Mouse (Mus musculus) forebrain, postnatal 0 days (tissue): ENCODE results near the gene Siva1. TPM values are rescaled to one million over a fixed set of nuclear protein-coding genes. Genes with fewer than 3 reads are reported as not detected.

Experiments used
- ATAC-seq: fragments of 200-750 bp; cut with Nextera tagmentation; 2 replicates; pipeline ENCODE4 v1.8.0; 2017; ENCODE audit warnings: mild to moderate bottlenecking, moderate library complexity
- DNase-seq: peaks from one replicate; pipeline ENCODE4 v3.0.0-alpha.2; 2015
- H3K27ac ChIP-seq: fragments of 300-500 bp; sonication (generic); 2 replicates; pipeline ENCODE4 v1.5.1; 2014; ENCODE audit warnings: low read depth, mild to moderate bottlenecking, antibody characterized with exemption, low read length, moderate library complexity, mixed read lengths
- H3K27me3 ChIP-seq: fragments of 300-500 bp; sonication (generic); 2 replicates; pipeline ENCODE4 v1.6.1; 2014; ENCODE audit warnings: mild to moderate bottlenecking, low read length, mixed read lengths; ENCODE audit not compliant: insufficient read depth
- H3K36me3 ChIP-seq: fragments of 300-500 bp; sonication (generic); 2 replicates; pipeline ENCODE4 v1.6.1; 2014; ENCODE audit warnings: mild to moderate bottlenecking, moderate library complexity; ENCODE audit not compliant: insufficient read depth
- H3K4me1 ChIP-seq: fragments of 300-500 bp; sonication (generic); 2 replicates; pipeline ENCODE4 v1.6.1; 2014; ENCODE audit warnings: antibody characterized with exemption; ENCODE audit not compliant: insufficient read depth
- H3K4me2 ChIP-seq: fragments of 300-500 bp; sonication (generic); 2 replicates; pipeline ENCODE4 v1.6.1; 2014; ENCODE audit warnings: low read depth, mild to moderate bottlenecking, moderate library complexity
- H3K4me3 ChIP-seq: fragments of 300-500 bp; sonication (generic); 2 replicates; pipeline ENCODE4 v1.5.1; 2014; ENCODE audit warnings: low read depth, low read length, mixed read lengths
- H3K9ac ChIP-seq: fragments of 300-500 bp; sonication (generic); 2 replicates; pipeline ENCODE4 v1.6.1; 2014; ENCODE audit warnings: mild to moderate bottlenecking
- H3K9me3 ChIP-seq: fragments of 300-500 bp; sonication (generic); 2 replicates; pipeline ENCODE4 v1.6.1; 2016; ENCODE audit warnings: low read length
- CTCF ChIP-seq: sonication (generic); IDR thresholded peaks from 2 replicates; pipeline ENCODE4 v1.5.1; 2016; ENCODE audit warnings: antibody characterized with exemption, control low read depth, low read depth
- WGBS: fragments of 180-500 bp; shearing (Covaris S2); extraction: QIAGEN DNeasy Blood & Tissue Kit; methylation state at CpG from one replicate; pipeline ENCODE4 v1.1.7; 2014; 5-methylcytosine and 5-hydroxymethylcytosine counted together
- polyA plus RNA-seq: library from polyadenylated mRNA; unstranded; fragments of >200 nt; fragmentation: Nextera tagmentation; extraction: Ambion mirVana; gene quantifications from 2 replicates; pipeline ENCODE4 v1.2.1, GENCODE M21; 2015
- total RNA-seq: library from RNA; depleted of rRNA; stranded (reverse); fragments of >200 nt; gene quantifications from 2 replicates; pipeline ENCODE4 v1.2.3, GENCODE M21; 2014

Gene Siva1
- total and polyA plus RNA-seq, 2 experiments from 2014 or later = 28.0 to 50.5 TPM

- Histone ChIP-seq H3K4me1 (no peaks in the 10 kb centered on the region), H3K9ac (no peak overlapping the region), H3K4me3 (no peak overlapping the region), H3K4me2 (no peak overlapping the region), H3K27me3 (no peaks in the 10 kb centered on the region), H3K27ac (no peak overlapping the region), H3K36me3 (no peaks in the 10 kb centered on the region), H3K9me3 (no peaks in the 10 kb centered on the region)
- 94% methylated on average over 12 of the region's 12 CpGs for WGBS
- DNase-seq (no peak), ATAC-seq (no peak)
- no peak for TF ChIP-seq CTCF
Measured at GRCm38 (mm10) chr12:112630029-112630428, 14.4 kb upstream of the Siva1 start.

GRCm38 (mm10) chr12:112630796-112631195 is 13.7 kb upstream of the Siva1 start:
- Histone ChIP-seq H3K36me3 (no peaks in the 10 kb centered on the region), H3K9ac (no peak overlapping the region), H3K27ac (no peak overlapping the region), H3K27me3 (no peaks in the 10 kb centered on the region), H3K4me1 (no peaks in the 10 kb centered on the region), H3K4me2 (no peak overlapping the region), H3K4me3 (no peak overlapping the region), H3K9me3 (no peaks in the 10 kb centered on the region)
- DNase-seq (no peak), ATAC-seq (no peak)
- TF ChIP-seq CTCF = no peak
- WGBS = 86% methylated on average over 5 of the region's 5 CpGs

- WGBS = 79% methylated on average over 1 of the region's 1 CpGs
- Histone ChIP-seq H3K9me3 (no peaks in the 10 kb centered on the region), H3K27ac (no peak overlapping the region), H3K9ac (no peak overlapping the region), H3K4me1 (no peaks in the 10 kb centered on the region), H3K27me3 (no peaks in the 10 kb centered on the region), H3K36me3 (no peaks in the 10 kb centered on the region), H3K4me3 (no peak overlapping the region), H3K4me2 (no peak overlapping the region)
- DNase-seq = no peak
- no peak for ATAC-seq
- TF ChIP-seq CTCF = no peak
Measured at GRCm38 (mm10) chr12:112631472-112631871, 13.0 kb upstream of the Siva1 start.

GRCm38 (mm10) chr12:112632084-112632777 is 12.2 kb upstream of the Siva1 start:
- DNase-seq (no peak), ATAC-seq (no peak)
- TF ChIP-seq CTCF = no peak
- Histone ChIP-seq H3K4me2 (no peak overlapping the region), H3K4me3 (no peak overlapping the region), H3K27me3 (no peaks in the 10 kb centered on the region), H3K36me3 (no peaks in the 10 kb centered on the region), H3K9me3 (no peaks in the 10 kb centered on the region), H3K27ac (no peak overlapping the region), H3K9ac (no peak overlapping the region), H3K4me1 (no peaks in the 10 kb centered on the region)
- 77% methylated on average over 11 of the region's 11 CpGs for WGBS

- H3K36me3 ChIP-seq = no peaks in the 10 kb centered on the region
- no peak overlapping the region for H3K4me3 ChIP-seq
- ATAC-seq (no peak), DNase-seq (no peak)
- no peak for TF ChIP-seq CTCF
- no peaks in the 10 kb centered on the region for H3K9me3 ChIP-seq
- no peak overlapping the region for H3K9ac ChIP-seq
- no peaks in the 10 kb centered on the region for H3K27me3 ChIP-seq
- 83% methylated on average over 5 of the region's 5 CpGs for WGBS
- H3K4me1 ChIP-seq = no peaks in the 10 kb centered on the region
- H3K4me2 ChIP-seq = no peak overlapping the region
- H3K27ac ChIP-seq = no peak overlapping the region
Measured at GRCm38 (mm10) chr12:112632907-112633306, 11.6 kb upstream of the Siva1 start.

- DNase-seq (no peak), ATAC-seq (no peak)
- Histone ChIP-seq H3K36me3 (no peaks in the 10 kb centered on the region), H3K9ac (no peak overlapping the region), H3K4me2 (no peak overlapping the region), H3K9me3 (no peaks in the 10 kb centered on the region), H3K27ac (no peak overlapping the region), H3K4me1 (no peaks in the 10 kb centered on the region), H3K4me3 (no peak overlapping the region), H3K27me3 (no peaks in the 10 kb centered on the region)
- WGBS = 77% methylated on average over 9 of the region's 9 CpGs
- TF ChIP-seq CTCF = no peak
Measured at GRCm38 (mm10) chr12:112633686-112634085, 10.8 kb upstream of the Siva1 start.

- H3K27me3 ChIP-seq = no peaks in the 10 kb centered on the region
- H3K4me1 ChIP-seq = 0 out of 2 replicates have a peak, but pooled peaks cover 7% of the 10 kb centered on the region
- no peaks in the 10 kb centered on the region for H3K9me3 ChIP-seq
- TF ChIP-seq CTCF = no peak
- no peak overlapping the region for H3K4me3 ChIP-seq
- ATAC-seq (no peak), DNase-seq (no peak)
- H3K27ac ChIP-seq = no peak overlapping the region
- H3K36me3 ChIP-seq = no peaks in the 10 kb centered on the region
- H3K9ac ChIP-seq = no peak overlapping the region
- WGBS = 88% methylated on average over 10 of the region's 10 CpGs
- H3K4me2 ChIP-seq = no peak overlapping the region
Measured at GRCm38 (mm10) chr12:112639526-112639925, 5.0 kb upstream of the Siva1 start.
